Mouse (Mus musculus) kidney, adult 2 months (tissue): Measurements from ENCODE around the gene Rras2.

ENCODE experiments used
- CTCF ChIP-seq: fragments of 200-500 bp; conservative IDR thresholded peaks from 2 replicates; pipeline ENCODE4 v1.5.1; 2011; ENCODE audit warnings: low read depth, mild to moderate bottlenecking, control low read depth, low read length, moderate library complexity, mixed read lengths; ENCODE audit not compliant: insufficient read depth, insufficient read length
- POLR2A ChIP-seq: fragments of 200-500 bp; IDR thresholded peaks from one replicate; pipeline ENCODE4 v1.6.1; 2011; ENCODE audit warnings: low read depth, low read length, control low read depth

DNA sequence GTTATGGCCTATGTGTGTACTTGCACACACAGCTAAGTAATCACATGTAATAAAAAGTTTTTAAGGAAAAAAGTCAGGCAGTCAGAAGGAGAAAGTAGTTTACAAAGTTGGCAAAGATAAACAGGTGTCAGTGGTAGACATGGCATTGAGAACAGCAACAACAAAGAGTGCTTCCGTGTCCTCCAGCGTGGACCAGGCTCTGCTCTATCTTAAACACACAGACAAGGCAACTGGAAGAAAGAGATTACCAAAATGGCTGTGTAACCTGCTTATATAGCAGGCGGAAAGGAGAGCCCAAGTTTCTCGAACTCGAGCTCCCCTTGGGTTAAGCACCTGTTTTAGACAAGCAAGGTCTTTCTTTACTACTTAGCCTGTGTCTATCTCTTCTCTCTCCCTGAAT is 37.3 kb downstream of the Rras2 start:
- no peak for TF ChIP-seq CTCF
- no peak for TF ChIP-seq POLR2A
